Mouse (Mus musculus) ovary, postnatal 10 days (tissue): ENCODE measurements around the gene Atp6v1b1.
"Not testable (repeated sequence)": the region's sequence is repeated elsewhere in the genome, so short reads cannot be mapped to it uniquely, and the experiment has no call there.

Source experiments
- DNase-seq: peaks from one replicate; pipeline ENCODE4 v3.0.0; 2022; ENCODE audit warnings: low spot score

Gene Atp6v1b1

GRCm38 (mm10) chr6:83775638-83776293 is 33.0 kb downstream of the Atp6v1b1 start, which contains the start of gene Tex261:
Tex261 (minus strand) TSS chr6:83775813.
- peak; percentile 83 for DNase-seq

DNA sequence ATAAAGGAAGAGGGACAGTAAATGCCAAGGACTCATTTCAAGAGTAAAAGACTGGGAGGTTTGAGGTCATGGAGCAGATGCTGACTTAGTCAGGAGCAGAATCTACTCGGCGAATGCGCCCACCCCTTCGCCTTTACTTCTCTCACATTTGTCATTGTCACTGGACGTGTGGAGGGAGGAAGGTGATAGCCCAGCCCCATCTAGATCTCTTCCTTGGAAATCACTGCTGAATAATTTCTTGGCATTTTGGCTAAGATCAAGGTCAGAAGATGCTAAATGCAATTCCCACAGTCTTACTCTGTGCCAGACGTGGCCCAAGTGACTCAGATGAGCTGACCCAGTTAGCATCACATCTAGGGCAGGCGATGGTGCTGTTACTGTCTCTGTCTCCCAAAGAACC is 35.5 kb downstream of the Atp6v1b1 start:
- no peak for DNase-seq

- no peak for DNase-seq
Measured at GRCm38 (mm10) chr6:83779026-83779425, 36.2 kb downstream of the Atp6v1b1 start.

- DNase-seq = no peak
Measured at GRCm38 (mm10) chr6:83786426-83786825, 43.6 kb downstream of the Atp6v1b1 start.

DNA sequence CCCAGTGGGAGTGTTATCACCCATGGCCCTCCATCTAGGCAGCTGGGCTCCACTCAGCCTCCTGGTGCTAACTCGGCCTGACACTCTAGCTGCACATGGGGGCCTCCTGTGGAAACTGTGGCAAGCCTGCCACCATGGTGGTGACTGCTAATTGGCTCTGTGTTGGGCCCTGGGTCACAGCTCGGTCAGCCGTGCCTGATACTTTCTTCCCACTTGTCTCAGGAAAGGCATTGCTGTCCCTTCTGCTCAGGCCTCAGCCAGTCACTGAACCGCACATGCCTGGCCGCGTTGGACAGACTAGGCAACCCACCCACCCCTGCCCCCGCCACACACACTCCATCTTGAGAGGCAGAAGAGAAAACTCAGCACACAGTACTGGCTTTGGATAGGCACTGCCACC is 45.8 kb downstream of the Atp6v1b1 start:
- DNase-seq = no peak

DNA sequence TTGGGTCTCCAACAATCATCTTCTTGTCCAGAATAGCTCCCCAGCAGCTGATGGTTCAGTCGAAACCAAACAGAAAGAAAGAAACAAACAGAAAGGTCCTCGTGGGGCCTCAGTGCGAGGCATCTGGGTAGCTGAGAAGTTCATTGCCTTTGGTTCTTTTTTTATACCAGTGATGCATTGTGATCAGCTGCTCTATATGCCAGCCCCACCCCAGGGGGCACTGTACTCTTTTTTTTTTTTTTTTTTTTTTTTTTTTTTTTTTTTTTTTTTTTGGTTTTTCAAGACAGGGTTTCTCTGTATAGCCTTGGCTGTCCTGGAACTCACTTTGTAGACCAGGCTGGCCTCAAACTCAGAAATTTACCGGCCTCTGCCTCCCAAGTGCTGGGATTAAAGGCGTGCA is 47.7 kb downstream of the Atp6v1b1 start:
- DNase-seq = not testable (repeated sequence)

GRCm38 (mm10) chr6:83791251-83791890 is 48.6 kb downstream of the Atp6v1b1 start:
- no peak for DNase-seq

DNA sequence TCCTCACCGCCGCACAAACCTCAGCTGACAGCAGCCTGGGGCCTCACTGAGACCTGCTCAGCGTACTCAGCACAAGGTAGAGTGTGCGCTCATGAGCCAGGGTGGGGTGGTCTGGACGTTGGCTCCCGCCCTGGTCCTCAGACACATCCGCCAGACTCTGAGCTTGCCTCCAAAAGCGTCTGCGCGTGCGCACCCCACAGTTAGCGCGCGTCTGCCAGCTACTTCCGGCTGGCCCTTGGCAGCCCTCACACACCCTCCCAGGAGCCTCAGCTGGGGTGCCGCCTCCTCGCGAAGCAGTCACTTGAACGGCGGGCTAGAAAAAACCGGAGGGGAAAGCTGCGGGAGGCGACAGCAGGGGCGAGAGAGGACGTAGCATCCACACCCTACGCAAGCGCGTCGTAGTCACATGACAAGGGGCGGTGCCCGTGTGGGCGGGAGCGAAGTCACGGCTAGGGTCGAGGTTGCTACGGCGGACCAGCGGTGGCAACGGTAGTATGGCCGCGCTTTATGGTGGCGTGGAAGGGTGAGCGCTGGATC is 52.0 kb downstream of the Atp6v1b1 start, which contains the start of gene Nagk:
TSS of gene Nagk (plus strand) at position 223 of the 537 bp plus-strand sequence.
- DNase-seq = peak; percentile 93

DNA sequence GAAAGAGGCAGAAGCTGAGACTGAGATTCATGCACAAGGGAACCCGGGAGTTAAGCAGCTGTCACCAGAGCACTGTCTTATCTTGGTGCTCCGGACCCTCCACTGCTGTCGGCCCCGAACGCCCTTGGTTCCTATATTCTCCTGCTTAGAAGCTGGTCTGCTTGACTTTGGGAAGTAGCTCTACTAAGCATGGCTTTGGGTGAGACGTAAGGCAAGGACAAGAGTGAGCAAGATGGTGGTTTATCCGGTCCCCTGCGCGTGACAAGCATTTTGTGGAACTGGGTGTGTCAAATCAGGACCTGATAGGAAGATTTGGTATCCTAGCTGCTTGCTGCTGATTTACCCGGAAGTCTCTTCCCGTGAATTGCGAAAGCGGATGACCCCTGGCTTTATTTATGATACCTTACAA is 52.7 kb downstream of the Atp6v1b1 start:
- DNase-seq = no peak

- DNase-seq = no peak
Measured at GRCm38 (mm10) chr6:83796686-83797085, 53.9 kb downstream of the Atp6v1b1 start.

GRCm38 (mm10) chr6:83802033-83802432 is 59.2 kb downstream of the Atp6v1b1 start:
- no peak for DNase-seq

GRCm38 (mm10) chr6:83802846-83803245 is 60.1 kb downstream of the Atp6v1b1 start:
- no peak for DNase-seq
